Comparison of ENCODE assay signal across 9 mouse cellular contexts in genomic region chr9:49962561-49963071, GRCm38 (mm10).
DNase-seq lines count a peak whose midpoint lies in the region; ATAC-seq and TF ChIP-seq lines count a peak whose summit lies in the region.
"Had no signal": no experiment of that assay in that cellular context is flagged by ENCODE, and none has a peak within 500 bp of the region (broad histone marks: within the 10 kb centered on the region; RNA-seq: fewer than 3 reads in every experiment).

No protein-coding gene starts in this region.

- no peaks in the 10 kb centered on the region for H3K27me3 ChIP-seq in hindbrain, embryonic 14.5 days (ENCODE audit: control insufficient read depth, insufficient read depth, low read length)
- H3K27me3 ChIP-seq in midbrain, postnatal 0 days (ENCODE audit: insufficient read depth, low read length), result no peaks in the 10 kb centered on the region
- 0 out of 2 replicates have a peak, but pooled peaks cover 3% of the 10 kb centered on the region for H3K27me3 ChIP-seq in stomach, postnatal 0 days (ENCODE audit: control insufficient read depth, insufficient read depth, low read length)
- H3K27me3 ChIP-seq: liver, embryonic 15.5 days had no signal

- peak; percentile 64; the same call in 1 of the 2 replicates for ATAC-seq in cerebellum, adult (ENCODE audit: insufficient number of reproducible peaks, low FRiP score, low TSS enrichment)
- ATAC-seq in hindbrain, embryonic 14.5 days (ENCODE audit: low FRiP score), result no peak
- ATAC-seq in midbrain, postnatal 0 days (ENCODE audit: low FRiP score), result no peak
- no peak for ATAC-seq in stomach, postnatal 0 days (ENCODE audit: low FRiP score, low TSS enrichment)

- TF ChIP-seq EP300 in stomach, postnatal 0 days (optimal IDR thresholded peaks at IDR 0.05), result no peak

- H3K9ac ChIP-seq in hindbrain, embryonic 14.5 days, result no peak overlapping the region
- H3K9ac ChIP-seq in midbrain, postnatal 0 days (replicated peaks; ENCODE audit: low read length, poor library complexity, severe bottlenecking), result no peak overlapping the region
- H3K9ac ChIP-seq in stomach, postnatal 0 days (ENCODE audit: low read length), result no peak overlapping the region
- H3K9ac ChIP-seq: liver, embryonic 15.5 days had no signal

- peaks cover 32% of the 10 kb centered on the region for H3K4me1 ChIP-seq in hindbrain, embryonic 14.5 days (replicated peaks; ENCODE audit: control insufficient read depth, insufficient read depth, low read length)
- peaks cover 20% of the 10 kb centered on the region; the same call in 1 of the 2 replicates for H3K4me1 ChIP-seq in midbrain, postnatal 0 days (ENCODE audit: insufficient read depth, low read length)
- H3K4me1 ChIP-seq in stomach, postnatal 0 days (replicated peaks; ENCODE audit: control insufficient read depth, insufficient read depth), result no peaks in the 10 kb centered on the region
- H3K4me1 ChIP-seq: liver, embryonic 15.5 days had no signal

- H3K4me2 ChIP-seq in hindbrain, embryonic 14.5 days (replicated peaks), result no peak overlapping the region
- H3K4me2 ChIP-seq in midbrain, postnatal 0 days (ENCODE audit: low read depth, low read length, poor library complexity, severe bottlenecking), result no peak overlapping the region
- H3K4me2 ChIP-seq in stomach, postnatal 0 days (replicated peaks; ENCODE audit: low read depth), result no peak overlapping the region
- H3K4me2 ChIP-seq: liver, embryonic 15.5 days had no signal

- no peak overlapping the region for H3K27ac ChIP-seq in hindbrain, embryonic 14.5 days
- H3K27ac ChIP-seq in midbrain, postnatal 0 days (ENCODE audit: low read depth, low read length), result peak overlapping the region; percentile 18; the same call in 1 of the 2 replicates
- H3K27ac ChIP-seq in stomach, postnatal 0 days (replicated peaks), result no peak overlapping the region
- H3K27ac ChIP-seq: liver, embryonic 15.5 days had no signal

- H3K9me3 ChIP-seq in hindbrain, embryonic 14.5 days (ENCODE audit: control insufficient read depth, low read length), result no peaks in the 10 kb centered on the region
- no peaks in the 10 kb centered on the region for H3K9me3 ChIP-seq in midbrain, postnatal 0 days (ENCODE audit: low read length)
- H3K9me3 ChIP-seq in stomach, postnatal 0 days (ENCODE audit: control insufficient read depth, low read length), result no peaks in the 10 kb centered on the region
- H3K9me3 ChIP-seq: liver, embryonic 15.5 days had no signal

- 7% methylated on average over 8 of the region's 8 CpGs for WGBS in hindbrain, embryonic 14.5 days
- WGBS in midbrain, postnatal 0 days, result 35% methylated on average over 8 of the region's 8 CpGs
- WGBS in stomach, postnatal 0 days, result 74% methylated on average over 8 of the region's 8 CpGs

- no peaks in the 10 kb centered on the region for H3K36me3 ChIP-seq in hindbrain, embryonic 14.5 days (replicated peaks; ENCODE audit: control insufficient read depth, insufficient read depth)
- H3K36me3 ChIP-seq in midbrain, postnatal 0 days (ENCODE audit: insufficient read depth, low read length), result no peaks in the 10 kb centered on the region
- H3K36me3 ChIP-seq in stomach, postnatal 0 days (ENCODE audit: control insufficient read depth, insufficient read depth, low read length), result no peaks in the 10 kb centered on the region
- H3K36me3 ChIP-seq: liver, embryonic 15.5 days had no signal

- no peak overlapping the region for H3K4me3 ChIP-seq in hindbrain, embryonic 14.5 days (replicated peaks; ENCODE audit: low read length)
- H3K4me3 ChIP-seq in midbrain, postnatal 0 days (ENCODE audit: low read depth, low read length), result no peak overlapping the region
- H3K4me3 ChIP-seq in stomach, postnatal 0 days (ENCODE audit: low read depth, low read length), result no peak overlapping the region
- H3K4me3 ChIP-seq: liver, embryonic 15.5 days had no signal

- no peak for DNase-seq in cerebellum, postnatal 4 days (ENCODE audit: low spot score in 2 of 2)
- DNase-seq in cerebellum, postnatal 14 days, result peak; percentile 42 to 54
- DNase-seq in hindbrain, embryonic 14.5 days (ENCODE audit: low spot score), result peak; percentile 48
- DNase-seq in midbrain, postnatal 0 days (ENCODE audit: low spot score), result peak; percentile 57
- no peak for DNase-seq in left cerebral cortex, adult 8-10 months (ENCODE audit: low spot score in 2 of 2)
- no peak for DNase-seq in adrenal gland, postnatal 10 days
- no peak for DNase-seq in stomach, postnatal 0 days (ENCODE audit: low spot score)

- no peak for TF ChIP-seq CTCF in midbrain, postnatal 0 days (IDR thresholded peaks at IDR 0.05)
- TF ChIP-seq CTCF in stomach, postnatal 0 days (IDR thresholded peaks at IDR 0.05; ENCODE audit: low read depth), result no peak

Comparison
In these comparisons a context has a peak if more than half of its experiments do, and no peak if none do; other contexts are left out.
1. DNase-seq: peak in cerebellum, postnatal 14 days (2 of 2), hindbrain, embryonic 14.5 days (single experiment) and midbrain, postnatal 0 days (single experiment); none in cerebellum, postnatal 4 days (0 of 2), left cerebral cortex, adult 8-10 months (0 of 2), adrenal gland, postnatal 10 days (single experiment) and stomach, postnatal 0 days (single experiment).